Mouse (Mus musculus): ENCODE measurements at regions not wholly inside any gene's neighbourhood (a gene's known extent, or its start where the extent isn't known, plus 50 kb on each side); places are given as distances from the start of the nearest gene placed in this dataset.

DNA sequence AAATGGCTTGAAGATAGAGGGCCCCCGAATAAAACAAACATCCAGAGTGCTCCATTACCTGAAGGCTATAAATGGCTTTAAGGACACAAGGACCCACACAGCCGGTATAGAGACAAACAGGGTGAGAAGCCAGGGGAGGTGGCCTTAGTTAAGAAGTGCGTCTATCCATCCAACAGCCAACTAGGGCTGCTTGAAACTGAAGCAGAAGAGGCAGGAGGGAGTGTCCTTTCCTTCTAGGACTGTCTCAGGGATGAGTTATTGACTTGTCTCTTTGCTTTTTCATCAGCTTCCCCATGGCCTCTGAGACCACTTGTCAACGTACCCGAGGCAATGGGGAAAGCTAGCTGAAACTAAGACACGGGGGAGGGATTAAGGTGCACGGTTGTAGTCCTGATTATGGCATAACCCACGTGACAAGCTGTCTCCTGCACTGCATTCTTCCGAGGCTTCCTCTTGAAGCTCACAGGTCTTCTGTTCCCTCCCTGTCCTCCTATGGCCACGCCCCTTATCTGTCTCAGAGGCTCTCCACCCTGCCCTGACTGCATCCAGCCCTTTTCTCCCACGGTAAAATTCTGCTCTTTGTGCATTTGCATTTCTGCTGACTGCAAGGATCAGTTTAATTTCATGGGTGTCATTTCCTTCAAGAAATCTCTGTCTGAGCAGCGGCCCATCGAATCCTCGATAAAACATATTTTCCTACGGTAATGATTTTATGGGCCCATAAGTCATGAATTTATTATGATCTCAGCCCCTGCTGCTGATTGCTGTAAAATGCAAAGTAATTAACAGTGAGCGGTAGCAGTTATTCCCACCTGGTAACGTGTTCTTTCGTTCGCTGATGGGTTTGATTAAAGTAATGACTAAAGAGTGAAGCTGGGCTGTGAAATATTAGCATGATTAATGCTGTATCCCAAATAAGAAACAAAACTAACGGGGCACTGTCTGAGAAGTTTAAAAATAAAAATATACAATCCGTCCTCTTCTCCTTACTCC is 292.3 kb downstream of the Sec16b start:
- H3K27ac ChIP-seq (ENCODE audit: insufficient read depth, low read depth, low read length, poor library complexity, severe bottlenecking): no peak overlapping the region
- TF ChIP-seq ZC3H11A (IDR thresholded peaks at IDR 0.05; ENCODE audit: borderline replicate concordance, low read depth, low read length): no peak
- TF ChIP-seq ZNF384 (IDR thresholded peaks at IDR 0.05; ENCODE audit: low read depth, low read length): no peak
- TF ChIP-seq CHD2 (IDR thresholded peaks at IDR 0.05; ENCODE audit: low read depth, low read length): no peak
- no peak for TF ChIP-seq HCFC1 (IDR thresholded peaks at IDR 0.05; ENCODE audit: borderline replicate concordance, insufficient read depth, low read length)
- TF ChIP-seq MAFK (IDR thresholded peaks at IDR 0.05; ENCODE audit: insufficient read depth, low read depth, low read length): no peak
- H3K9me3 ChIP-seq (ENCODE audit: control insufficient read depth, insufficient read depth, low read depth, low read length): no peaks in the 10 kb centered on the region
- no peaks in the 10 kb centered on the region for H3K36me3 ChIP-seq (ENCODE audit: control insufficient read depth, insufficient read depth, low read length, poor library complexity, severe bottlenecking)
- no peak overlapping the region for H3K4me3 ChIP-seq (ENCODE audit: insufficient read depth in 1 of 2, low read depth in 1 of 2, low read length in 2 of 2, poor library complexity in 1 of 2, severe bottlenecking in 1 of 2)
- no peaks in the 10 kb centered on the region for H3K4me1 ChIP-seq (ENCODE audit: control insufficient read depth in 2 of 2, insufficient read depth in 2 of 2, low read length in 2 of 2, poor library complexity in 1 of 2)
- no peak for DNase-seq (ENCODE audit: low read depth, low spot score)
- no peak overlapping the region for H3K9ac ChIP-seq (ENCODE audit: insufficient read depth, low read depth, low read length, poor library complexity, severe bottlenecking)
- in situ Hi-C loops (cut with MboI; ENCODE audit: low sequenced_read_pairs in 2 of 2, unreplicated experiment in 2 of 2): no loop called here

DNA sequence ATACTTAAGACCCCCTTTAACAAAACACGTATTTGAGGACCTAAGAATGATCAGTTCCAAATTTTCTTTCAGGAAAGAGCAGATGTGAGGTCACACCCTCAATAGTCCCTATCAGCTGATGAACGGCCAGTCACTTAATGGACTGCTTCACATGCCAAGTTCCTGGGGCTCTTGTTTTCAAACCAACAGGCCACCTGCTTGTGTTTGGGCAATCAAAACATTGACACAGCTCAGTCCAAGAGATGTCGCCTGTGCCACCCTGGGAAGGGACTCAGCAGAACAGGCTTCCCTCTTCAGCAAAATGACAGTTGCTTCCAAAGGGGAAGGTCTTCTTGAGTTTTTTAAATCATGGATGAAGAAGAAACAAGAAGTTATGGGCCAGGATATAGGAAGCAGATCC is 294.6 kb downstream of the Sec16b start:
- no peaks in the 10 kb centered on the region for H3K4me1 ChIP-seq (ENCODE audit: control insufficient read depth in 2 of 2, insufficient read depth in 2 of 2, low read length in 2 of 2, poor library complexity in 1 of 2)
- DNase-seq (ENCODE audit: low read depth, low spot score): no peak
- no peak overlapping the region for H3K27ac ChIP-seq (ENCODE audit: insufficient read depth, low read depth, low read length, poor library complexity, severe bottlenecking)
- TF ChIP-seq HCFC1 (IDR thresholded peaks at IDR 0.05; ENCODE audit: borderline replicate concordance, insufficient read depth, low read length) (no peak), MAFK (IDR thresholded peaks at IDR 0.05; ENCODE audit: insufficient read depth, low read depth, low read length) (no peak), CHD2 (IDR thresholded peaks at IDR 0.05; ENCODE audit: low read depth, low read length) (no peak), ZC3H11A (IDR thresholded peaks at IDR 0.05; ENCODE audit: borderline replicate concordance, low read depth, low read length) (no peak), ZNF384 (IDR thresholded peaks at IDR 0.05; ENCODE audit: low read depth, low read length) (no peak)
- H3K36me3 ChIP-seq (ENCODE audit: control insufficient read depth, insufficient read depth, low read length, poor library complexity, severe bottlenecking): no peaks in the 10 kb centered on the region
- H3K9ac ChIP-seq (ENCODE audit: insufficient read depth, low read depth, low read length, poor library complexity, severe bottlenecking): no peak overlapping the region
- H3K4me3 ChIP-seq (ENCODE audit: insufficient read depth in 1 of 2, low read depth in 1 of 2, low read length in 2 of 2, poor library complexity in 1 of 2, severe bottlenecking in 1 of 2): no peak overlapping the region
- no peaks in the 10 kb centered on the region for H3K9me3 ChIP-seq (ENCODE audit: control insufficient read depth, insufficient read depth, low read depth, low read length)
- in situ Hi-C loops (cut with MboI; ENCODE audit: low sequenced_read_pairs in 2 of 2, unreplicated experiment in 2 of 2): no loop called here

- no peaks in the 10 kb centered on the region for H3K36me3 ChIP-seq (ENCODE audit: control insufficient read depth, insufficient read depth, low read length, poor library complexity, severe bottlenecking)
- in situ Hi-C loops (cut with MboI; ENCODE audit: low sequenced_read_pairs in 2 of 2, unreplicated experiment in 2 of 2): no loop called here
- no peak for DNase-seq (ENCODE audit: low read depth, low spot score)
- no peak overlapping the region for H3K9ac ChIP-seq (ENCODE audit: insufficient read depth, low read depth, low read length, poor library complexity, severe bottlenecking)
- H3K9me3 ChIP-seq (ENCODE audit: control insufficient read depth, insufficient read depth, low read depth, low read length): no peaks in the 10 kb centered on the region
- TF ChIP-seq ZNF384 (IDR thresholded peaks at IDR 0.05; ENCODE audit: low read depth, low read length) (no peak), CHD2 (IDR thresholded peaks at IDR 0.05; ENCODE audit: low read depth, low read length) (no peak), ZC3H11A (IDR thresholded peaks at IDR 0.05; ENCODE audit: borderline replicate concordance, low read depth, low read length) (no peak), MAFK (IDR thresholded peaks at IDR 0.05; ENCODE audit: insufficient read depth, low read depth, low read length) (no peak), HCFC1 (IDR thresholded peaks at IDR 0.05; ENCODE audit: borderline replicate concordance, insufficient read depth, low read length) (no peak)
- H3K4me3 ChIP-seq (ENCODE audit: insufficient read depth in 1 of 2, low read depth in 1 of 2, low read length in 2 of 2, poor library complexity in 1 of 2, severe bottlenecking in 1 of 2): no peak overlapping the region
- no peak overlapping the region for H3K27ac ChIP-seq (ENCODE audit: insufficient read depth, low read depth, low read length, poor library complexity, severe bottlenecking)
- no peaks in the 10 kb centered on the region for H3K4me1 ChIP-seq (ENCODE audit: control insufficient read depth in 2 of 2, insufficient read depth in 2 of 2, low read length in 2 of 2, poor library complexity in 1 of 2)
Measured at GRCm38 (mm10) chr1:157804229-157804628, 297.7 kb downstream of the Sec16b start.

DNA sequence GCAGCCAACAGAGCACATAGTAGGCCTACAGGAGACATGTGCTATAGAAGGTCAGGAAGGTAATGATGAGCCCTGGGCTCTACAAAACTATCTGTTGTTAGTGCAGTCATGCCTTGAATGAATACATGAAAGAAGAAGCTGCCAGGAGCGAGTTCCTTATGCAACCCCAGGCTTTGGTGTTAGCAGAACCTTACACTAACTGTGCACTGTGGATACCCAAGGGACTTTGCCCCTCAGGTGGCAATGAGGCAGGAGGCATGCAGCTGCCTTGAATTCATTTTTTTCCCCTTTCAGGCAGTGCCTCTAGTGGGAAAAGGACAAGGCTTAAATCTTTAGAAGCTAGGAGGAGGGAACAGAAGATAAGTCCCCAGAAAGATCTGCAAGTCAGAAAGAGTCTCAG is 299.8 kb downstream of the Sec16b start:
- H3K4me1 ChIP-seq (ENCODE audit: control insufficient read depth in 2 of 2, insufficient read depth in 2 of 2, low read length in 2 of 2, poor library complexity in 1 of 2): no peaks in the 10 kb centered on the region
- no peak overlapping the region for H3K9ac ChIP-seq (ENCODE audit: insufficient read depth, low read depth, low read length, poor library complexity, severe bottlenecking)
- H3K27ac ChIP-seq (ENCODE audit: insufficient read depth, low read depth, low read length, poor library complexity, severe bottlenecking): no peak overlapping the region
- H3K4me3 ChIP-seq (ENCODE audit: insufficient read depth in 1 of 2, low read depth in 1 of 2, low read length in 2 of 2, poor library complexity in 1 of 2, severe bottlenecking in 1 of 2): no peak overlapping the region
- no peaks in the 10 kb centered on the region for H3K36me3 ChIP-seq (ENCODE audit: control insufficient read depth, insufficient read depth, low read length, poor library complexity, severe bottlenecking)
- no peaks in the 10 kb centered on the region for H3K9me3 ChIP-seq (ENCODE audit: control insufficient read depth, insufficient read depth, low read depth, low read length)
- no peak for TF ChIP-seq CHD2 (IDR thresholded peaks at IDR 0.05; ENCODE audit: low read depth, low read length)
- in situ Hi-C loops (cut with MboI; ENCODE audit: low sequenced_read_pairs in 2 of 2, unreplicated experiment in 2 of 2): no loop called here
- DNase-seq (ENCODE audit: low read depth, low spot score): no peak
